Mouse (Mus musculus) lung, adult 2 months (tissue): ENCODE results near the gene Naglu. TPM values are rescaled to one million over a fixed set of nuclear protein-coding genes. Genes with fewer than 3 reads are reported as not detected.
"Not testable (repeated sequence)": the region's sequence is repeated elsewhere in the genome, so short reads cannot be mapped to it uniquely, and the experiment has no call there.

ENCODE experiments used
- DNase-seq: peaks from one replicate; pipeline ENCODE4 v3.0.0; 2022
- H3K4me1 ChIP-seq: fragments of 200-500 bp; 2 replicates; pipeline ENCODE4 v1.6.1; 2011; ENCODE audit warnings: low read length; ENCODE audit not compliant: control insufficient read depth, insufficient read depth
- H3K4me3 ChIP-seq: fragments of 200-500 bp; replicated peaks from 2 replicates; pipeline ENCODE3; 2011; ENCODE audit warnings: low read depth, mild to moderate bottlenecking, control low read depth, low read length; ENCODE audit errors: extremely low read depth
- CTCF ChIP-seq: fragments of 200-500 bp; IDR thresholded peaks from 2 replicates; pipeline ENCODE4 v1.5.1; 2011; ENCODE audit warnings: mild to moderate bottlenecking, low read length, control low read depth; ENCODE audit not compliant: insufficient read depth
- POLR2A ChIP-seq: fragments of 200-500 bp; IDR thresholded peaks from 2 replicates; pipeline ENCODE4 v1.6.1; 2011; ENCODE audit warnings: low read depth, mild to moderate bottlenecking, control low read depth, low read length, borderline replicate concordance; ENCODE audit errors: extremely low read depth
- WGBS: fragments of 180-500 bp; shearing (Covaris S2); methylation state at CpG from one replicate; pipeline ENCODE4 v1.1.7; 2018; 5-methylcytosine and 5-hydroxymethylcytosine counted together
- polyA plus RNA-seq: library from polyadenylated mRNA; depleted of rRNA; stranded (reverse); fragments of >200 nt; gene quantifications from 2 replicates; pipeline ENCODE4 v1.2.3, GENCODE M21; 2012; rRNA removed

The Naglu gene
- polyA plus RNA-seq, 1 experiment = 32.2 TPM

- WGBS = 90% methylated on average over 3 of the region's 3 CpGs
- H3K4me3 ChIP-seq = no peak overlapping the region
- DNase-seq = no peak
- no peak for TF ChIP-seq CTCF
- TF ChIP-seq POLR2A = no peak
- peaks cover 4% of the 10 kb centered on the region; the same call in 1 of the 2 replicates for H3K4me1 ChIP-seq
Measured at GRCm38 (mm10) chr11:101112186-101112585, 42.4 kb downstream of the Naglu start.

- no peak overlapping the region for H3K4me3 ChIP-seq
- no peak for TF ChIP-seq CTCF
- no peak for TF ChIP-seq POLR2A
- H3K4me1 ChIP-seq = peaks cover 9% of the 10 kb centered on the region
- no peak for DNase-seq
- WGBS = 48% methylated on average over 2 of the region's 2 CpGs
Measured at GRCm38 (mm10) chr11:101115564-101115963, 45.8 kb downstream of the Naglu start.

GRCm38 (mm10) chr11:101118105-101118504, 48.3 kb downstream of the Naglu start:
- 7% methylated on average over 4 of the region's 4 CpGs for WGBS
- DNase-seq = no peak
- peaks cover 7% of the 10 kb centered on the region for H3K4me1 ChIP-seq
- H3K4me3 ChIP-seq = peak overlapping the region; percentile 25
- TF ChIP-seq POLR2A (no peak), CTCF (no peak)

GRCm38 (mm10) chr11:101119131-101119760, 49.4 kb downstream of the Naglu start:
- TF ChIP-seq POLR2A (no peak), CTCF (no peak)
- Histone ChIP-seq H3K4me3 (peak overlapping the region; percentile 77), H3K4me1 (peaks cover 7% of the 10 kb centered on the region)
- no peak for DNase-seq
- WGBS = under 1% methylated on average over 39 of the region's 39 CpGs

GRCm38 (mm10) chr11:101119761-101120544, 50.1 kb downstream of the Naglu start, which contains the start of the genes Retreg3 and Tubg1:
Gene Retreg3, minus strand, starts transcription at chr11:101119893.
Gene Tubg1, plus strand, starts transcription at chr11:101119938.
- WGBS = under 1% methylated on average over 61 of the region's 61 CpGs

GRCm38 (mm10) chr11:101120545-101121188, 50.9 kb downstream of the Naglu start:
- 18% methylated on average over 19 of the region's 19 CpGs for WGBS

More at GRCm38 (mm10) chr11:101119761-101120544, 50.1 kb downstream of the Naglu start, which contains the start of the genes Retreg3 and Tubg1:
- H3K4me1 ChIP-seq = peaks cover 7% of the 10 kb centered on the region
- TF ChIP-seq CTCF (no peak), POLR2A (peak; percentile 87)
- H3K4me3 ChIP-seq = peak within 1 kb of the TSS; percentile 77
- peak; percentile 97 for DNase-seq

GRCm38 (mm10) chr11:101124494-101124893, 54.7 kb downstream of the Naglu start:
- not testable (repeated sequence) for H3K4me3 ChIP-seq, H3K4me1 ChIP-seq, DNase-seq
- 94% methylated on average over 8 of the region's 8 CpGs for WGBS

More at GRCm38 (mm10) chr11:101120545-101121188, 50.9 kb downstream of the Naglu start:
- peak overlapping the region; percentile 74 for H3K4me3 ChIP-seq
- peaks cover 7% of the 10 kb centered on the region for H3K4me1 ChIP-seq
- no peak for DNase-seq
- TF ChIP-seq POLR2A (no peak), CTCF (no peak)

- H3K4me3 ChIP-seq, H3K4me1 ChIP-seq, DNase-seq: not testable (repeated sequence)
- 97% methylated on average over 9 of the region's 9 CpGs for WGBS
Measured at GRCm38 (mm10) chr11:101125008-101125407, 55.2 kb downstream of the Naglu start.

- TF ChIP-seq CTCF = no peak
- TF ChIP-seq POLR2A = no peak
- no peaks in the 10 kb centered on the region for H3K4me1 ChIP-seq
- no peak for DNase-seq
- H3K4me3 ChIP-seq = no peak overlapping the region
- WGBS = 100% methylated on average over 1 of the region's 1 CpGs
Measured at GRCm38 (mm10) chr11:101127075-101127474, 57.3 kb downstream of the Naglu start.

Other genes with a start within 250 kb of the Naglu start
- 38.8 and 44.7 TPM in 2 replicates for gene Stat5b, start 219.3 kb upstream of the Naglu start, polyA plus RNA-seq
- 19.0 and 20.4 TPM in 2 replicates for gene Stat5a, start 210.7 kb upstream of the Naglu start, polyA plus RNA-seq
- gene Stat3, start 130.5 kb upstream of the Naglu start, polyA plus RNA-seq = 115 and 147 TPM in 2 replicates
- 270 and 280 TPM in 2 replicates for gene Cavin1, start 99.1 kb upstream of the Naglu start, polyA plus RNA-seq
- 81.9 and 102 TPM in 2 replicates for gene Atp6v0a1, start 60.6 kb upstream of the Naglu start, polyA plus RNA-seq
- gene Hsd17b1, start 8.4 kb downstream of the Naglu start, polyA plus RNA-seq = 0.17 and 0.29 TPM in 2 replicates
- gene Coasy, start 12.6 kb downstream of the Naglu start, polyA plus RNA-seq = 40.2 and 43.9 TPM in 2 replicates
- 25.5 and 47.0 TPM in 2 replicates for gene Mlx, start 17.3 kb downstream of the Naglu start, polyA plus RNA-seq
- 1.5 and 2.1 TPM in 2 replicates for gene Psmc3ip, start 25.4 kb downstream of the Naglu start, polyA plus RNA-seq
- 47.6 and 58.8 TPM in 2 replicates for gene Retreg3, start 49.9 kb downstream of the Naglu start, polyA plus RNA-seq
- gene Tubg1, start 49.9 kb downstream of the Naglu start, polyA plus RNA-seq = 10.7 and 14.4 TPM in 2 replicates
- 2.4 and 3.2 TPM in 2 replicates for gene Tubg2, start 85.9 kb downstream of the Naglu start, polyA plus RNA-seq
- gene Cntnap1, start 100.5 kb downstream of the Naglu start, polyA plus RNA-seq = 2.6 and 2.7 TPM in 2 replicates
- 41.2 and 47.4 TPM in 2 replicates for gene Plekhh3, start 101.3 kb downstream of the Naglu start, polyA plus RNA-seq
- gene Ccr10, start 105.4 kb downstream of the Naglu start, polyA plus RNA-seq = 0.45 and 0.62 TPM in 2 replicates
- gene Ezh1, start 156.5 kb downstream of the Naglu start, polyA plus RNA-seq = 38.9 and 50.1 TPM in 2 replicates
- 710 and 828 TPM in 2 replicates for gene Ramp2, start 176.0 kb downstream of the Naglu start, polyA plus RNA-seq
- gene Vps25, start 183.7 kb downstream of the Naglu start, polyA plus RNA-seq = 82.9 and 97.4 TPM in 2 replicates
- gene Wnk4, start 190.6 kb downstream of the Naglu start, polyA plus RNA-seq = 6.5 and 10.4 TPM in 2 replicates
- gene Cntd1, start 209.0 kb downstream of the Naglu start, polyA plus RNA-seq = 0.22 and 0.59 TPM in 2 replicates
- gene Coa3, start 209.1 kb downstream of the Naglu start, polyA plus RNA-seq = 194 and 283 TPM in 2 replicates
- gene Becn1, start 232.3 kb downstream of the Naglu start, polyA plus RNA-seq = 70.3 and 97.9 TPM in 2 replicates
- gene Psme3, start 246.2 kb downstream of the Naglu start, polyA plus RNA-seq = 30.6 and 40.4 TPM in 2 replicates